Mouse (Mus musculus): Measurements from ENCODE around the gene Gm37240. TPM values are rescaled to one million over a fixed set of nuclear protein-coding genes. Genes with fewer than 3 reads are reported as not detected.

Gm37240 gene
- polyA plus RNA-seq, 2 experiments from 2014 or later = 3.6 to 5.5 TPM

- no peak for ATAC-seq
Measured at GRCm38 (mm10) chr3:85332276-85332675, 555.0 kb downstream of the Gm37240 start.

DNA sequence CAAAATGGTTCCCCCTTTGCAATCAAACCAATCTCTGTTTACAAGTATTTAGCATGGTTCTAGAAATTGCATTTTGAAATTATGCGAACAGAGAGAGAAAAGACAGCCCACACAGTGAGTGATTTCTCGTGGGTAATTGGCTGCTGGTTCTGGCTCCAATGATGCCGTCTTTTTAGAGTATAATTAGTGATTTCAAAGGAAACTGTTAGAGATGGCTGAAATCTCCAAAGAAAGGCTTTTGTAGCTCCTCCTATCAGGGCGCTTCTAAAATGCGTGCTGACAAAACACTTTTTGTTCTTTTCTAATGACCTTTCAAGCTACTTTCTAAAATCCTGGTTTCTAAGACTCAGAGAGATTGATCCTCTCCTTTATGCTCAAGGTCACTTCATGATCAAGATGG lies 569.1 kb downstream of the Gm37240 start:
- ATAC-seq = no peak

DNA sequence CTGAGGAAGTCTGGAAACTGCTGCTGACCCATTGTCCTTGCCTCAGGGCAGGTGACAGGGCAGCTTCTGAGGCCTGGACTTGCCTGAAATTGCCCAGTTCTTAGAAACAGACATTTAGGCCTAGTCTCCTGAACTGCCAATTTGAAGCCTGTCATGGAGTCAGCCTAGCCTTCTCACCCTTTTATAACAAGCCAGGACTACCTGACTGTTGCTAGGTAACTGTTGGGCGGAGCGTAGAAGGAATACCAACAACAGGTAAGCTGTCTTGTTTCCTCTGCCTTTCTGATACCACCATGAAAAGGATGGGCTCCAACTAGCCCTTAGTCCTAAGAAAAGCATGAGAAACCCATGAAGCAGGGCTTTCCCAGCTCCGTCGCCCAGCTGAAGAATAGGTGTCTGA lies 570.0 kb downstream of the Gm37240 start:
- ATAC-seq = no peak

GRCm38 (mm10) chr3:85314961-85315360 lies 572.4 kb downstream of the Gm37240 start:
- no peak for ATAC-seq

- no peak for ATAC-seq
Measured at GRCm38 (mm10) chr3:85313646-85314255, 573.6 kb downstream of the Gm37240 start.

DNA sequence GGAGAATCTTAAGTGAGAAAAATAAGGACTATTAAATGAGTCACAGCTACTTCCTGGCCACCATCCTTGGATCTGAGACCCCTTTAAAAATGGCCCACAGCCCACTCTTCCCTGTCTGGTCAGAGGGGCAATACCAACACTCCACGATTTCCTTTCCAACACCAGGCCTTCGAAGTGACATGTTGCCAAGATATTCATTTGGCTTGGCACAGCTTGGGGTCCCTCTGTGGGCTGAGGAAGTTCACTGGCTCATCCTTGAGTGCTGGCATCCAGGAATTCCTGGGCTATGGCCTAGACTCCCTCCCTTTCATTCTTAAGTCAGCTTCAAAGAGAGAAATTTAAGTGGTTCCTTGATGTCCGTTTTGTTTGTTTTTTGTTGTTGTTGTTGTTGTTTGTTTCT lies 576.1 kb downstream of the Gm37240 start:
- ATAC-seq = no peak

GRCm38 (mm10) chr3:85310401-85310989 lies 576.8 kb downstream of the Gm37240 start:
- ATAC-seq = no peak

DNA sequence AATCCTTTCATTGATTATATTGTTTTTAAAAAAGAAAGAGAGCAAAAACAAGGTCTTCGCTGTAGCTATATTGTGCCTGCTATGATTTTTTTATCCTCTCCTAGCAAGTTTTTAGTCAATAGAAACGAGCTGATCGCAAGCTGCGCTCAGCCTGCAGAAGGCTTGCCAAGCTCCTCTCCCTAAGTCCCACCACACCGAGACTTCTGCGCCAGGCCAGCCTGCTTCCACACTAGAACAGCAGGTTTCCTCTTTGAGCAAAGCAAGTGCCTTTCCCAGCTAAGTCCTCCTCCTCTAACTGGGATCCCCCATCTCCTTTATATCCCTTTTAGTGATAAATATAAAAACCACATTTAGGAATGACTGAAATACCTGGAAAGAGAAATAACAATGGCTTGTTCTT lies 578.1 kb downstream of the Gm37240 start:
- ATAC-seq = no peak

DNA sequence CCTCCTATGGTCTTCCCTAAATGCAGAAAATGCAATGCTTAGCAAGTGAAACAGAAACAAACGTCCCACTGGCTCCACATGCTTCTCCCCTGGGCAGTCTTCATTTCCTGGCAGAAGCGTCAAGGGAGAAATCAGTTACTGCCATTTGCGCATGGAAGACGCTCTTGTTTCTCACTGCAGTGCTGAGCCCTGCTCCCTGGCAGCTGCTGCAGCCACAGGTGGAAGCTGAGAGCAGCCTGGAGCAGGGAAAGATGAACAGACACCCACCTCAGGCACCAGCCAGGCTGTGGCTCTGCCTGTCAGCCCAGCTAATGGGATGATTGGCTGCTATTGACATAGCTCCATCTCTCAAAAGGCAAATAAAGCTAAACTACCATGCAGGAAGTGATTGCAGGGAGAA lies 578.6 kb downstream of the Gm37240 start:
- no peak for ATAC-seq

DNA sequence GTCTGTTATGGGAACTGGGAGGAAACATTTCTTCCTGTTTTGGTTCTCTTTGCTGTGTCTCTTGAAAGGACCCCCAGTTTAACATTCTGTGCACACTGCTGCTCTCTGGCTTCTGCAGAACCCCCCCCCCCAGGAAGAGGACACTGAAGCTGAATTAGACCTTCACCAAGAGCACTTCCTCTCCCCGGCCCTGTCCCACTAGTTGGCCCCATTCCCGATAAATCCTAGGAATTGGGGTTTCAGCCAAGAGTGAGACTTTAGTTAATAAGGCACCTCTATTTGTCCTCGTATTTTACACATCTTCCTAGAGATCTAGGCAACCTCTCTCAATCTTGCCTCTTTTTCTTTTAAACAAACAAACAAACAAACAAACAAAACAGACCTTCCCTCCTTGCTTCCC lies 585.5 kb downstream of the Gm37240 start:
- no peak for ATAC-seq

- no peak for ATAC-seq
Measured at GRCm38 (mm10) chr3:85301336-85301735, 586.0 kb downstream of the Gm37240 start.

- no peak for ATAC-seq
Measured at GRCm38 (mm10) chr3:85299649-85300550, 587.4 kb downstream of the Gm37240 start.

DNA sequence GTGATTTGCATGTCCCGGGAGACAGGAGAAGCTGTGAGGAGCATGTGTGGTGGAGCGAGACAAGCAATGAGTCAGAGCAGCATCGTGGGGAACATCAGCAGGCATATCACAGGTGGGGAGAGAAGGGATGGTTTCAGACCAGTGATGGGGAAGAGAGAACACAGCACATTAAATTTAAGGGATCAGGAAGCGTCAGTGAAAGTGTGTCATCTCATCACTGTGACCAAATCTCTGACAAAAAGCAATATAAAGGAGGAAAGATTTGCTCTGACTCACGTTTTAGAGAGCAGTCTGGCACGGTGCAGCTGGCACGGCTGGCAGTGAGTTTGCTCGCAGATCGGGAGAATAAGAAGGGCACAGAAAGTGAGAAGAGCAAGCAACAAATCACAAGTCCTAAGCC lies 592.1 kb downstream of the Gm37240 start:
- no peak for ATAC-seq

- no peak for ATAC-seq
Measured at GRCm38 (mm10) chr3:85287627-85288026, 599.7 kb downstream of the Gm37240 start.

- ATAC-seq = no peak
Measured at GRCm38 (mm10) chr3:85284483-85284882, 602.8 kb downstream of the Gm37240 start.

GRCm38 (mm10) chr3:85282816-85283215 lies 604.5 kb downstream of the Gm37240 start:
- no peak for ATAC-seq

DNA sequence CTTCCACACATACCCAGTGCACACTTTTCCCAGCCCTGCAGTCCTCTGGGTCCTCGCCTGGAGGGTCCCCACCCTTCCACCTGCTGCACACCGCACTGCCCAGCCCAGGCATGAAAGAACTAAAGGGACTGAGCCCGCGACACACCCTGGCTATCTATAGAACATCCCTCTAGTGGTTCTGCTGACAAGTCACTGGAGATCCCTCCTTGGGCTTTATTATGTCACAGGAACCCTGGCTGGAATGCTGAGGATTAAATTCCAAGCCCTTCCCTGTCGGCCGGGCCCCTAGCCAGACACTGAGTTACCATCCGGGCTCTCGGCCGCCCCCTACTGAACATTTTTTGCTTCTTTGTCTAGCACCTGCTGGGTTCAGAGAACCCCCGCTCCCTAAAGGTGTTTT lies 612.2 kb downstream of the Gm37240 start:
- ATAC-seq = no peak

DNA sequence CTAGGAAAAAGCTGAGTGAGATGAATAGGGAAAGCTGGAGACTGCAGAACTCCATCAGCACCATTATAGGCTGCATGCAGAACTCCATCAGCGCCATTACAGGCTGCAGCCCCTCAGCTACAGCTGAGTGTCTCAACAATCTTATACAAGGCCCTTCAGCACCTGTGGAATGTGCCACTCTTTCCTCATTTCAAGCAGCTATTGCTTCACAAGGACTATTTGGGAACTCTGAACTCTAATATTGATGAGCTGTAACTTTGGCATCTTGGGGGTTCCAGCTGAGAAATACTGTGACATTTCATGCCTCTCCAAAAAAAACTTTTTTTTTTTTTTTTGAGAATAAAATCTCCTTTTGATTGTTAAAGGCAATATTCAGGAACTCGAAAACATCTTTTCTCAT lies 615.8 kb downstream of the Gm37240 start:
- no peak for ATAC-seq

- no peak for ATAC-seq
Measured at GRCm38 (mm10) chr3:85264963-85265362, 622.4 kb downstream of the Gm37240 start.

DNA sequence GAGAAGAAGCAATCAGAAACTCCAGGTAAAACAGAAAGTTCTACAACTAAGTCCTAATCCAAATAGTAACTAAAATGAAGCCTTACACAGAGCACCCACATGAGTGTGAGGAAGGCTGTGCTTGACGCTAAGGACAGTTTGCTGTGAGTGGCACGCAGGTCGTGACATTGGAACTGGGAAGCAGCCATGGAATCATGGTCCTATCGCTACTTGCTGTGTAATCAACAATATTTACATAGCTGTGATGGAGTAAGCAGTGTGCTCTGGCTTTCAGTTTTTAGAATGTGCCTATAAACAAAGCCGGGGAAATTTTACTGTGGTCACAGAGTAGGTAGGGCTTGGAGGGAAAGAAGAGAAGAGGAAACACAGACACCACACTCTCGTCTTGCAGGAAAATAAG lies 622.8 kb downstream of the Gm37240 start:
- no peak for ATAC-seq

GRCm38 (mm10) chr3:85254526-85254925 lies 632.8 kb downstream of the Gm37240 start:
- no peak for ATAC-seq

DNA sequence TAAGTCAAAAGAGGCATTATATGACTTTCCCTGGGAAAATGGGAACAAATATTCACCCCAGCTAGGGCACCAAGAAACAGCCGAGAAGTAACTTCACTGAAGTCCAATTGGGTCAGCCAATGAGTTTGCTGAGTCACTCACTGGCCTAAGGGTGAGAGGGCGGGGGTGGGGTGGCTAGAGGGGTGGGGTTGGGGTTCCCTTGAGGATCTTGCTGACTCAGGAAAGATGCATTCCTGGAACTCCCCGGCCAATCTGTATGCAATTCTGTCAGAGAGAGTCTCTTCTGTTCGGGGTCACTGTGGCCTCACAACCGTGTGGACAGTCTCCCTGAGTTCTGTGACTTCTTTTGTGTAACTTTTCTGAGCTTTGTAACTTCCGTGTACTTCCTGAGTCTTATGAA lies 635.7 kb downstream of the Gm37240 start:
- ATAC-seq = no peak

DNA sequence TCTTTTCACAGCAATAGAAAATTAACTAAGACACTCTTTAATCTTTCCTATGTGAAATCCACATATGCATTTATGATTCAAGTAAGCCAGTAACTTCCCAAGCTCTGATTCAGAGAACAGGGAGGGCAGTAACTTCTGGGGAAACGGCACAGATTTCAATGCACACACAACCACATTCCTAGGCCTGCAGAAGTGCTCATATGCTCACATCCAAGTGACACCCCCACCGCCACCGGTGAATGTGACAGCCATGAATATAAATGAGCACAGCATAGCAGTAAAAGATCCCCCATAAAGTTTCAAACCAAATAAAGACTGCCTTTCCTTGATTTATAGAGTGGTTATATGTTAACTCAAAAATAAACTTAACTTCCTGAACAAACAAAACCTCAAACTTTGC lies 641.2 kb downstream of the Gm37240 start:
- ATAC-seq = no peak

DNA sequence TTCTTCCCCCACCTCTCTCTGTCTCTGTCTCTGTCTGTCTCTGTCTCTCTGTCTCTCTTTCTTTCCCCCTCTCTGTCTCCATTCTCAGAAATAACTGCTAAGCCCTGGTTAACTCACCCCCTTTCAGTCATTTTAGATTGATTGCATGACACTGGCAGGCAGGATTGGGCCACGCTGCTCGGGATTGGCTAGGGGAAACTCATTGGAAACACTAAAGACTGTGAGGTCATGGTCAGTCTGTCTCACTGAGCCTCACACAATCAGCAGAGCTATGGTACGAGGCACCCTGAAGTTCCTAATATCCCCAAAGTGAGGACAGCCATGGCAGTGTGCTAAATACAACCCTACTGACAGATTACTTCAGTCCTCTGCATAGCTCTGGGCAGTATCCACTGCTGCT lies 650.8 kb downstream of the Gm37240 start:
- ATAC-seq = no peak

All from CD4-positive, CD25-positive, alpha-beta regulatory T cell, adult 4 months (primary cell).